Mouse (Mus musculus) frontal cortex, postnatal 10 days (tissue): ENCODE results near the gene Akt3.

Source experiments
- DNase-seq, 2 experiments: peaks; one replicate each; pipeline ENCODE4 v3.0.0; 2022; ENCODE audit warnings: low spot score in 2 of 2, mixed read lengths in 1 of 2

Akt3 gene

GRCm38 (mm10) chr1:176982671-176983070, 275.3 kb downstream of the Akt3 start:
- no peak for DNase-seq

GRCm38 (mm10) chr1:176981511-176981910, 276.5 kb downstream of the Akt3 start:
- no peak for DNase-seq

- no peak for DNase-seq
Observed at GRCm38 (mm10) chr1:176980801-176981400, 277.1 kb downstream of the Akt3 start.

- no peak for DNase-seq
Observed at GRCm38 (mm10) chr1:176980140-176980539, 277.9 kb downstream of the Akt3 start.

GRCm38 (mm10) chr1:176979235-176979634, 278.8 kb downstream of the Akt3 start:
- no peak for DNase-seq

GRCm38 (mm10) chr1:176973356-176974088, 284.5 kb downstream of the Akt3 start:
- DNase-seq = no peak

- no peak for DNase-seq
Observed at GRCm38 (mm10) chr1:176971479-176971797, 286.6 kb downstream of the Akt3 start.

GRCm38 (mm10) chr1:176970635-176971478, 287.1 kb downstream of the Akt3 start:
- DNase-seq = no peak
